Mouse (Mus musculus): ENCODE measurements around the gene Zmiz1. TPM values are rescaled to one million over a fixed set of nuclear protein-coding genes. Genes with fewer than 3 reads are reported as not detected.

Gene Zmiz1
- polyA plus RNA-seq, 1 experiment from 2014 or later = 42.5 TPM

DNA sequence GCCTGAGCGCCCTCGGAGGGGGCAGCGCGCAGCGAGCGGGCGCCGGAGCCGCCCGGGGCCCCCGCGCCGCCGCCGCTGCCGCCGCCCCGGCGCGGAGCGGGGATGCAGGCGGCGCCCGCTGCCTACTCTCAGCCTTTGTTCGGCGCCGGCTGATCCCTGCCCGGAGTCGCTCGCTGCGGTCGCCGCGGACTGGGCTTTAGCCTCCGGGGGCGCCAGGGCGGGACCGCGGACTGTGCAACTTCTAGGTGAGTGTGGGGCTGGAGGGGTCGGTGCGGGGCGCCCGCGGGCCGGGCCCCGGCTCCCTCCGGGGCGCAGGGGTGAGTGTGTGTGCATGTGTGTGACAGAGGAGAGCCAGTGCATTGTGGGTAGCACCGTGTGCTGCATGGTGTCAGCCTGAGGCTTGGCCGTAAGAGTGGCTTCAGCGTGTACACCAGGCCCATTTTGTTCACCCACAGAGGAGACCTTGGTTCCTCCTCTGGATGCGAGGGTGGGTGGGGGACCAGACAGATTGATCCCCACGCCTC, 149.0 kb downstream of the Zmiz1 start:
- WGBS = under 1% methylated on average over 53 of the region's 53 CpGs
- Histone ChIP-seq H3K27ac (peak overlapping the region; percentile 99), H3K9me3 (no peaks in the 10 kb centered on the region), H3K27me3 (ENCODE audit: poor library complexity, severe bottlenecking) (no peaks in the 10 kb centered on the region), H3K36me3 (replicated peaks) (peaks cover 25% of the 10 kb centered on the region), H3K4me3 (peak overlapping the region; percentile 84), H3K4me1 (peaks cover 96% of the 10 kb centered on the region)
- DNase-seq (ENCODE audit: extremely low spot score, low spot score) = peak; percentile 67

DNA sequence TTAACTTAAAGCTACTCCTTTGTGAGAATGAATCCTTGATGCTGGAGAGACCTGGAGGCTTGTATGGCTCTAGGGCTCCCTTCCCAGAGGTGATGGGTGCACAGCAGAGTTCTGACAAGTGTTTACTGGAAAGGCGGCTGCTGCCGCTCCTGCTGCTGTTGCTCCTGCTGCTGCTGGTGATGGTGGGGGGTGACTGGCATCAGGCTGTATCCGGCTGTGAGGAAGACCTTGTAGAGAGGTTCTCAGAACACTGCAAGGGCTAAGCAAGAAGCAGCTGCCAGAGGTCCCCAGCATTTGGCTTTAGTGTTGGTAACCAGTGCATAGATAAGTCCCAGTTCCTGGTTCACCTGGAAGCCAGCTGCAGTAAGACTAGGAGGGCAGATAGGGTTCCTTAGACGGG, 149.6 kb downstream of the Zmiz1 start:
- Histone ChIP-seq H3K36me3 (replicated peaks) (peaks cover 25% of the 10 kb centered on the region), H3K27ac (peak overlapping the region; percentile 99), H3K4me1 (peaks cover 93% of the 10 kb centered on the region), H3K27me3 (ENCODE audit: poor library complexity, severe bottlenecking) (no peaks in the 10 kb centered on the region), H3K4me3 (peak overlapping the region; percentile 84), H3K9me3 (no peaks in the 10 kb centered on the region)
- WGBS = 12% methylated on average over 4 of the region's 4 CpGs
- no peak for DNase-seq (ENCODE audit: extremely low spot score, low spot score)

DNA sequence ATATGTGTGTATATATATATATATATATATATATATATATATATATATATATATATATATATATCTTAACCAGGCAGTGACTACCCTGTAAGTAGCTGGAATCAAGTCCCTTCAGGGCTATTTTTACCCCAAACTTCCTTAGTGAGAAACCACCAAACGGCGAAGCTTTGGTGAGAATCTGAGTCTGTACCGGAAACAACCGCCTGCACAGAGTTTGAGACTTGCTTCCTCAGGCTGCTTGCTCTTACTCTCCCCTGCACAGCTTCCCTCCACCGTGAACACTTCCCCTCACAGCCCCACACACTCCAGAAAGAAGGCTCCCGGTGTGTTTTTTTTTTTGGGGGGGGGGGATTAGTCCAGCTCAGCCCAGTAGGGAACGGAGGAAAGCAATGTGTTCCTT, 150.4 kb downstream of the Zmiz1 start:
- H3K27ac ChIP-seq = 0 out of 2 replicates have a peak overlapping the region, but pooled peaks have one; percentile 15
- DNase-seq (ENCODE audit: extremely low spot score, low spot score) = no peak
- H3K4me3 ChIP-seq = no peak overlapping the region; the same call in 1 of the 2 replicates
- no peaks in the 10 kb centered on the region for H3K9me3 ChIP-seq
- peaks cover 91% of the 10 kb centered on the region for H3K4me1 ChIP-seq
- H3K36me3 ChIP-seq (replicated peaks) = peaks cover 29% of the 10 kb centered on the region
- WGBS = 84% methylated on average over 7 of the region's 7 CpGs
- H3K27me3 ChIP-seq (ENCODE audit: poor library complexity, severe bottlenecking) = no peaks in the 10 kb centered on the region

DNA sequence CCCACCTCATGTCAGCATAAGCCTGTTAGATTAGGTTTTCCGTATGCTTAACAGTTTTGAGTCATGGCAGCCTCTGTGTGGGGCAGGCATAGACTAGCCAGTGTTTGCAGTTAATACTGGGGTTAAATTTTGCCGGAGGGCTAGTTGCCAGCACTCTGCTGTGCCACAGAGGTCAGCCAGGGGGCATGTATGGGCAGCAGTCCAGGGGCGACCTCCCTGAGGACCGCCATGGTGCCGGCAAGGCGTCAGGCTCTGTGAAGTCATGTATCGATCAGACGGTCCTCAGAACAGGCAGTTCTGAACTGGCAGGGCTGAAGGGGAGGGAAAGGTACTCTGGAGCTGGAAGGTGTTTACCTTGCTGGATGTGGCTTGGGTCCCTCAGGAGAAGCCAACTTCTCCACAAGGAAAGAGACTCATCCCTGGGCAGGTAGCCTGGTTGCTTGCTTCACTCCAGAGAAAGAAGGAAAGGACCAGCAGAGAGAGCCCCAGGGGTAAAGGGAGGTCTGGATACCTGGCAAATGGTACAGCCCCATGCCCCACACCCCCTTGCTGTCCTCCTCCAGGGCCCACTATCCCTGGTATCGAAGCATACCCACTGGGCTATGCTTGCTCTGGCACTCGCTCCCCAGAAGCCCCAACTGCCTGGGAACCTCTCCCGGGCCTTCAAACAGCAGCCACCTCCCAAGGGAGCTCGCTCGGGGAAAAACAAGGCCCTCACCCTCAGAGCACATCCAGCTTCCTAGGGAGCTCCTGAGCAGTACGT, 151.6 kb downstream of the Zmiz1 start:
- peak overlapping the region; percentile 66 for H3K27ac ChIP-seq
- H3K36me3 ChIP-seq (replicated peaks) = peaks cover 41% of the 10 kb centered on the region
- no peaks in the 10 kb centered on the region for H3K9me3 ChIP-seq
- 0 out of 2 replicates have a peak overlapping the region, but pooled peaks have one; percentile 7 for H3K4me3 ChIP-seq
- peaks cover 91% of the 10 kb centered on the region for H3K4me1 ChIP-seq
- no peak for DNase-seq (ENCODE audit: extremely low spot score, low spot score)
- no peaks in the 10 kb centered on the region for H3K27me3 ChIP-seq (ENCODE audit: poor library complexity, severe bottlenecking)
- WGBS = 74% methylated on average over 14 of the region's 14 CpGs

DNA sequence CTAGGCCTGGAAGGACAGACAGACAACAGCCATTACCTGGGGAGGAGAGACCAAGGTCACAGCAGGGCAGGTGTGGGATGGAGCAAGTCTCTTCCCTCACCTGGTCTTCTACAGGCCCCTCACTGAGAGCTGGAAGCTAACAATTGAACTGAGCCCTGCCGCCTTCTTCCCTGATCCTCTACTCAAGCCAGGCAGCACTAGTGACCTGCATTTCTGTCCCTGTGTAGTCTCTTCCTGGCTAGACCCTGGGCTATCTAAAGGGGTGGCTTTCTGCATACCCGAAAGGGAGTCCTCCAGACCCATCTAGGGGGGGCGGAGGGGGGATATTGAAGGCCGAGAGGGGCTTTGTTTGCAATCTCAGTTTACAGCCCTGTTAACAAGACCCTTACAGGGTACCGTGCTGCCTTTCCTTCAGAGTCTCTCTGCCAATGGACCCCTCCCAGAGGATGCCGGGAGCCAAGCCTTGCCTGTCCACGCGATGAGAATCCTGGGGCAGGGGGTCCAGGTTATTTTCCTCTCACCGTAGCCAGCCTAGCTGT, 152.2 kb downstream of the Zmiz1 start:
- Histone ChIP-seq H3K36me3 (replicated peaks) (peaks cover 48% of the 10 kb centered on the region), H3K9me3 (no peaks in the 10 kb centered on the region), H3K27ac (peak overlapping the region; percentile 66), H3K4me3 (0 out of 2 replicates have a peak overlapping the region, but pooled peaks have one; percentile 7), H3K27me3 (ENCODE audit: poor library complexity, severe bottlenecking) (no peaks in the 10 kb centered on the region), H3K4me1 (peaks cover 91% of the 10 kb centered on the region)
- DNase-seq (ENCODE audit: extremely low spot score, low spot score) = no peak
- WGBS = 67% methylated on average over 9 of the region's 9 CpGs

DNA sequence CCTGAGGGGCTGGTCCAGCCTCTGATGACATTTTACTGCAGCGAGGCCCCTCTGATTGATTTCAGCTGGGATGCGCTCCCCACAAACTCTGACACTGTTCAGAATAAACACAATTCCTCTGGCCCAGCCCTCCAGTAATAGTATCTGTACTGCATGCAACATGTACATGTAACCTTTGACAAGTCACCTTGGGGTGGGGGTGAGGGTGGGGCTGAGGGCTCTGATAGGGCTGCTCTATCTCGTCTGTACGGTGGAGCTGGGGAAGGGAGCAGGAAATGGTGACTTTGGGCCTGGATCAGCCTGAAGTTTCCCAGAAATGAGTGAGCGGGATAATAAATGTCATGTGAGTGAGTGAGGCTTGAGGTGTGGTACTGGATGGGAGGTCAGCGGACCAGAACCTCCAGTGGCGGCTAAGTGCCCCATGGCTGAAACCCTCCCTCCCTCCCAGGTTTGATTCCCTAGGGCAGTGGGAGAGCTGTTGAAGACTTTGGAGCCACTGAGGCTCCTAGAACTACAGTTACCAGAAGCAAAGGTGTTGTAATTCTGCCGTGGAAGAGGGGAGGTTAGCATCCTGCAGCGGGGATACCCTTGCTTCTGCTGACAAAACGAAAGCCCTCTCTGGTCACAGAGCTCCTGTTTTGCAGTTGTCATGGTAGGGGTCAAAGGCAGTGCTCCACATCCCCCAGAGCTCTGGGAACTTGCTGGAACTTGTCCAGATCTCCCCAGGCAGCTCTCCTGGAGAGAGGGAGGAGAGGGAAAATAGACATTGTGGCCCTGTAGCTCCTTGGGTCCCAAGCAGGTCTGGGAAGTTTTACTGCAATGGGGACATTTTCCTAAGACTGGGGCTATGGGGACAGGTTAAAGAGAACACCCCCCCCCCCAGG, 153.1 kb downstream of the Zmiz1 start:
- Histone ChIP-seq H3K27me3 (ENCODE audit: poor library complexity, severe bottlenecking) (no peaks in the 10 kb centered on the region), H3K4me1 (peaks cover 91% of the 10 kb centered on the region), H3K4me3 (no peak overlapping the region), H3K27ac (peak overlapping the region; percentile 66; the same call in 1 of the 2 replicates), H3K9me3 (no peaks in the 10 kb centered on the region), H3K36me3 (replicated peaks) (peaks cover 56% of the 10 kb centered on the region)
- 87% methylated on average over 10 of the region's 10 CpGs for WGBS
- no peak for DNase-seq (ENCODE audit: extremely low spot score, low spot score)

DNA sequence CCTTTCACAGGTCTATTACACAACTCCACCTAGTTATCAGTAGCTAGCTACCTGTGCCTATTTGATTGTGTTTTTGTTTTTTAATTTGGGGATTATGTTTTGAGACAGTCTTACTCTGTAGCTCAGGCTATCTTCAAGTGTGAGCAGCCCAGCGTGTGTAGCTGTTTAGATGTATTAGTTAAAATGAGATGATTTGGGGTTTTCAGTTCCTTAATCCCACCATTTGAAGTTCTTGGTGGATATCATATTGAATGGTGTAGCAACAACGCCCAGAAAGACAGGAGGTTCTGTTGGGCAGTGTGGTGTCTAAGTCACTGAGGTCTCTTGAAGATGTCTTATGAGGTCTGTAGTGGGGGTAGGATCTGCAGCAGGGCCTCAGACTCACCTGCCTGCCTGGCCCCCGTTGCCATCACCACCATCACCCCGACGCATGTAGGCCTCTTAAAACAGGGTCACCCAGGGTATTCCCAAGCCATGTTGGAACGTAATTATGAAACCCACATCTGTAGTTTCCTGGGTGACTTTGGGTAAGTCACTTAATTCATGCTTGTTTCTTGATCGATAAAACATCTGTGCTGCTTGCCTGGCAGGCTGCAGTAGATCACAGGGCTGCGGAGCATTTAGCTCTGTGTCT, 155.1 kb downstream of the Zmiz1 start:
- WGBS = 92% methylated on average over 8 of the region's 8 CpGs
- Histone ChIP-seq H3K4me1 (peaks cover 88% of the 10 kb centered on the region), H3K9me3 (no peaks in the 10 kb centered on the region), H3K36me3 (replicated peaks) (peaks cover 75% of the 10 kb centered on the region), H3K27ac (no peak overlapping the region), H3K27me3 (ENCODE audit: poor library complexity, severe bottlenecking) (no peaks in the 10 kb centered on the region), H3K4me3 (no peak overlapping the region)
- DNase-seq (ENCODE audit: extremely low spot score, low spot score) = no peak

DNA sequence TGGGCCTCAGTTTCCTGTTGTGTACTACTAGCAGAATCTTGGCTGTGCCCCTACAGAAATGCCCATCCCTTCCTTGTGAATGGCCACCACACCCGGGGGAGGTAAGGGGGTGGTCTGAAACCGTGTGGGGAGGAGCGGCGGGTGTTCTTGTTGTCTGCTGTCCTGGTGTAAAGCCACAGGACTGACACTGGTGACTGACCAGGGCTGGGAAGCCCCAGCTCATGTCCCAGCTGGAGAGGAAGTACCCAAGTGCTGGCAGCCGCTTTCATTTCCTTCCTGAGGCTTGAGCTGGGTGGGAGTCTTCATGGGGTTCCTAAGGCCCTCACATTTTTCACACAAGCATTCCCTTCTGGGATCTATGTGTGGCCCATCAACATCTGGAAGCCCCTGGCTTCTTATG, 155.7 kb downstream of the Zmiz1 start:
- peaks cover 89% of the 10 kb centered on the region for H3K4me1 ChIP-seq
- no peaks in the 10 kb centered on the region for H3K9me3 ChIP-seq
- no peak overlapping the region for H3K4me3 ChIP-seq
- 75% methylated on average over 5 of the region's 5 CpGs for WGBS
- peaks cover 81% of the 10 kb centered on the region for H3K36me3 ChIP-seq (replicated peaks)
- no peaks in the 10 kb centered on the region for H3K27me3 ChIP-seq (ENCODE audit: poor library complexity, severe bottlenecking)
- H3K27ac ChIP-seq = no peak overlapping the region
- DNase-seq (ENCODE audit: extremely low spot score, low spot score) = no peak

DNA sequence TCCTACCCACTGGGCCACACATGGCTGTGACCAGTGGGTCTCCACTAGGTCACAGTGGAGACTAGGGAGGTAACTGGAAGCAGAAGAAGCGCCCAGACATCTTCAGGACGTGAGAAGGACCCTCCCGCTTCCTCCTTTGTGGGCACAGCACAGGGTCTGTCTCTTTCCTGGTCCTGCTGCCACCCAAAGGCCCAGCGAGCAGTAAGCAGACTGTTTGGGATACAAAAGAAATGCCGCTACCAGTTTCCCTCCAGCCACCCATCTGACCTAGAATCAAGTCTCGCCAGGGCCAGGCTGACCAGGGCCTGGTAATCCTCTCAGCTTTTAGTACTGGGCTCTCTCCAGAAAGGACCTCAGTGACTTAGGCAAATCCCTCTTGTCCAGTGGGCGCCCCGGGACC, 156.6 kb downstream of the Zmiz1 start:
- 89% methylated on average over 8 of the region's 8 CpGs for WGBS
- no peak for DNase-seq (ENCODE audit: extremely low spot score, low spot score)
- peaks cover 86% of the 10 kb centered on the region for H3K36me3 ChIP-seq (replicated peaks)
- H3K27ac ChIP-seq = 0 out of 2 replicates have a peak overlapping the region, but pooled peaks have one; percentile 20
- no peak overlapping the region for H3K4me3 ChIP-seq
- H3K27me3 ChIP-seq (ENCODE audit: poor library complexity, severe bottlenecking) = no peaks in the 10 kb centered on the region
- H3K4me1 ChIP-seq = peaks cover 89% of the 10 kb centered on the region
- H3K9me3 ChIP-seq = no peaks in the 10 kb centered on the region

DNA sequence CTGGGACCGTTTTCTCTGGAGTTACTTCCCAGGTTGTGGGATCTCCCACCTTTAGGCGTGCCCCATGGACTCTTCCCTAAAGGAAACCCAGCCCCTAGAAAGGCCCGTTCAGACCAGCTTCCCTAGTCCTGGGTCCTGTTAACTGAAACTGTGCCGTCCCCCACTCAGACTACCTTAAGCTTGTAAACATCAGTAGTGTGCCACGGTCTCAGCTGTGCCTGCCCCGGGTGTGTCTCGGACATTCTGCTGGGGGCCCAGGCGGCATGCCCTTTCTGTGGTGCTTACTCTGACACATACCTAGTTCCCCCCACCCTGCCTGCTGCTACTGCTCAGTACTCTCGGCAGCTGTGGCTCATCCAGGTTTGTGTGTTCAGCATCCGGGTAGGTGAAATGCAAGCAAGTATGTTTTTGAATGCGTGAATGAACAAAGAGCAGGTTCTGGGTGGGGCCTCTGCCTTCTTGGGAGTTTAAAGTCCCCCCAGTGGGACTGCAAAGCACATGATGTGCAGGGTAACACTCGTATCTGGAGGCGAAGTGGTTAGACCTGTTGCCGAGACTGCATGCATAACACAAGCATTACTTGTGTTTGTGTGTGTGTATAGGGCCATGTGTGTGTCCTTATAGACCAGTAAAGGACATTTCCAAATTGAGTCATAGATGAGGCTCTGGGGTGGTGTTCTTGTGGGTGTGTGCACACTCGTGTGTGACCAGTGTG, 157.2 kb downstream of the Zmiz1 start:
- Histone ChIP-seq H3K9me3 (no peaks in the 10 kb centered on the region), H3K27me3 (ENCODE audit: poor library complexity, severe bottlenecking) (no peaks in the 10 kb centered on the region), H3K27ac (0 out of 2 replicates have a peak overlapping the region, but pooled peaks have one; percentile 20), H3K4me1 (peaks cover 89% of the 10 kb centered on the region), H3K4me3 (no peak overlapping the region), H3K36me3 (replicated peaks) (peaks cover 86% of the 10 kb centered on the region)
- DNase-seq (ENCODE audit: extremely low spot score, low spot score) = no peak
- WGBS = 88% methylated on average over 15 of the region's 15 CpGs

DNA sequence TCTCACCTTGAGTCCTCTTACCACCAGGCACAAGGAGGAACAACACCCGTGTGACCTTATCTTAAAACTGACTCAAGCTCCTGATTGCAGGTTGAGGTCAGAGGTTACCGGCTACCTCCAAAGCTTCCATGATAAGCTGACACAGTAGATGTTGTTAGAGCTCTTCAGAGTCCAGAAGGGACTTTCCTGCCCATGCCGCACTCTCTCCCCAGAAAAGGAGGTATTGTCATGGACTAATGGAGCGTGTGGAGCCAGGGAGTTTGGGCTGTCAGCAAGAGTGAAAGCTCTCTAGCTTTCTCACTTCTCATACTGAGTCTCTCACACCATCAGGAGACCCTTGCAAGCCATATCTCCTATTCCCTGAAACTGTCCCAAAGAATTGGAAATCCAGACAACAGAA, 158.3 kb downstream of the Zmiz1 start:
- Histone ChIP-seq H3K27ac (no peak overlapping the region), H3K27me3 (ENCODE audit: poor library complexity, severe bottlenecking) (no peaks in the 10 kb centered on the region), H3K36me3 (replicated peaks) (peaks cover 86% of the 10 kb centered on the region), H3K9me3 (no peaks in the 10 kb centered on the region), H3K4me1 (peaks cover 88% of the 10 kb centered on the region), H3K4me3 (no peak overlapping the region)
- WGBS = 52% methylated on average over 4 of the region's 4 CpGs
- DNase-seq (ENCODE audit: extremely low spot score, low spot score) = no peak

All from forebrain, embryonic 10.5 days (tissue).